Mouse (Mus musculus) skeletal muscle tissue, adult 2 months (tissue): ENCODE results near the gene Vmn1r41.

Experiments
- DNase-seq: peaks from one replicate; pipeline ENCODE4 v3.0.0-alpha.2; 2012; ENCODE audit warnings: low read depth, low spot score

Gene Vmn1r41

DNA sequence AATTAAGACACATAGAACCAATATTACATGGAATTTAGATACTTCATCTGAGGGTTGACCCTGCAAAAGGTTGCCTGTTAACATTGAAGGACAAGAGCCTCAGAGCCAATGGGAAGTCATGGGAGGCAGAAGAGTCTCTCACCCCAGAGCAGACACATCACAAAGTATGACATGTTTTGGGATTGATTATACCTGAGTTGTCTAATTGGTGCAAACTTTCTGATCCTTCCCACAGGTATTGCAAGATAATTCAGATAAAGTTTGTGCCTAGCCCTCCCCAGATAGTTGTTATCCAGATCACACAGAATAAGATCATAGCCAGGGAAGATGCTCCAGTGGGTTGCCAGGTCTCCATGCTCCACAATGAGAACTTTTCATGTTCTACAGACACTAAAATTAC, at the start of gene Vmn1r41:
Vmn1r41 (plus strand) TSS at position 301 of the 400 bp plus-strand sequence.
- no peak for DNase-seq

GRCm38 (mm10) chr6:89706624-89707023, 33.9 kb upstream of the Vmn1r41 start:
- DNase-seq, result no peak

DNA sequence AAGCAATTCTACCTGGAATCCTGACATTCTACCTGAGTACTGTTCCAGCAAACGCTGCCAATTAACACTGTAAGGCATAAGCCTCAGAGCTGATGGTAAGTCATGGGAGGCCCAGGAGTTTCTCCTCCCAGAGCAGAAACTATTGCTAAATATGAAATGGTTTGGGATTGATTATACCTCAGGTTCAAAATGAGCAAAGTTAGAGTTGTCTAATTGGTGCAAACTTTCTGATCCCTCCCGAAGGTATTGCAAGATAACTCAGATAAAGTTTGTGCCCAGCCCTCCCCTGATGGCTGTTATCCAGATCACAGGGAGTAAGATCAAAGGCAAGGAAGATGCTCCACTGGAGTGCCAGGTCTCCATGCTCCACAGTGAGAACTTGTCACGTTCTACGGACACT, 33.3 kb upstream of the Vmn1r41 start, which contains the start of gene Vmn1r40:
Vmn1r40 (plus strand) TSS at position 301 of the 400 bp plus-strand sequence.
- DNase-seq, result no peak

GRCm38 (mm10) chr6:89718051-89718450, 22.5 kb upstream of the Vmn1r41 start:
- DNase-seq, result no peak

- no peak for DNase-seq
These were observed 2.2 kb downstream of the Vmn1r41 start for GRCm38 (mm10) chr6:89742811-89743210.

GRCm38 (mm10) chr6:89790231-89790630, 49.7 kb downstream of the Vmn1r41 start:
- no peak for DNase-seq
